Mouse (Mus musculus): Measurements from ENCODE around the gene Tcea3.

DNA sequence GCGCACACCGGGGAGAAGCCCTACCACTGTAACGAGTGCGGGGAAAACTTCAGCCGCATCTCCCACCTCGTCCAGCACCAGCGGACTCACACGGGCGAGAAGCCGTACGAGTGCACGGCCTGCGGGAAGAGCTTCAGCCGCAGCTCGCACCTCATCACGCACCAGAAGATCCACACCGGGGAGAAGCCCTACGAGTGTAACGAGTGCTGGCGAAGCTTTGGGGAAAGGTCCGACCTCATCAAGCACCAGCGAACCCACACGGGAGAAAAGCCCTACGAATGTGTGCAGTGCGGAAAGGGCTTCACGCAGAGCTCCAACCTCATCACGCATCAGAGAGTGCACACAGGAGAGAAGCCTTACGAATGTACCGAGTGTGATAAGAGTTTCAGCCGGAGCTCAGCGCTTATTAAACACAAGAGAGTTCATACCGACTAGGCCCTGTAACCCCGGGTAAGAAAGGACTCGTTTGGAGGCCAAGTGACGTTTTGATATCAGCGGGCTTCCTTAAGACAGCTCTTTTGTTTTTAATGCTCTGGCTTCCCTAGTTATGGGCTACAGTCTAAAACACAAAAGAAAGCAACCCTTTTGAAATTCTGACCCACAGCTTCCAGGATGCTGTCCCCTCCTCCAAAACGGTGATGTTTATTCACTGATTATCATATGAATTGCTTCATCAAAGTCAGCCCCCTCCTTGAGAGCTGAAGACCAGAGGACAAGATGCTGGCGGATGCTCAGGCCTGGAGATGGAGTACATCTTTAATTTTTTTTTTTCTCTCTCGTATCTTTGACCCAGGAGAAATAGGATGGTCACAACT, 43.5 kb downstream of the Tcea3 start:
- TF ChIP-seq CTCF (IDR thresholded peaks at IDR 0.05; ENCODE audit: low read depth) (no peak), EP300 (IDR thresholded peaks at IDR 0.05; ENCODE audit: low read depth) (no peak)

Data from liver, postnatal 0 days (tissue).